Mouse (Mus musculus): ENCODE results near the gene Fbxl16. TPM values are rescaled to one million over a fixed set of nuclear protein-coding genes. Genes with fewer than 3 reads are reported as not detected.

The Fbxl16 gene
- total and polyA plus RNA-seq, 2 experiments from 2014 or later = 45.8 to 143 TPM

GRCm38 (mm10) chr17:25785281-25785745 is 23.6 kb upstream of the Fbxl16 start, which contains the start of gene Haghl:
TSS of gene Haghl (minus strand) at chr17:25785673.
- ATAC-seq = peak; percentile 87
- H3K36me3 ChIP-seq (ENCODE audit: insufficient read depth, low read length) = peaks cover 25% of the 10 kb centered on the region
- WGBS = under 1% methylated on average over 23 of the region's 23 CpGs

DNA sequence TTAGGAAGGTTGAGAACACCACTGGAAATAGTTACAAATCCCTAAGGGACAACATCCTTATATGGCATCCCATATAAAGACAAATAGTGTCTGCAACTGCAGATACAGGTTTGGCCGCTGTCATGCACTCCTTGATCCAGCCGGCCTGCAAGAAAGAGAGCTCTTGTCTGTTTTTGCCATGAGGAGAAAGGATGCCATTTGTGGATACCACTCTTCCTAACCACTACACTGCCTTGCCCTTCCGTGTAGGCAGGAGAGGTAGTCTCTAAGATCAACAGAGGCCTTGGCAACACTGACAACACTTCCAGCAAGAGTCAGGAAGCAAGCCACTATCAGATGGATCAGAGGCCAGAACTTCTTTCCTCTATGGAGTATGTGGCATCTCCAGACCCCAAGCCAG is 22.6 kb upstream of the Fbxl16 start, which contains the start of gene Ccdc78:
Gene Ccdc78, plus strand, starts transcription at position 301 of the 400 bp plus-strand sequence.
- whole genome bisulfite sequencing = 83% methylated on average over 3 of the region's 3 CpGs

More at GRCm38 (mm10) chr17:25785281-25785745, 23.6 kb upstream of the Fbxl16 start, which contains the start of gene Haghl:
- no peaks in the 10 kb centered on the region for H3K27me3 ChIP-seq (ENCODE audit: insufficient read depth, low read length)
- DNase-seq (ENCODE audit: low spot score) = peak; percentile 99
- peak within 1 kb of the TSS; percentile 71 for H3K4me3 ChIP-seq (ENCODE audit: low read length)
- H3K9ac ChIP-seq (replicated peaks; ENCODE audit: low read length) = peak within 1 kb of the TSS; percentile 78
- no peaks in the 10 kb centered on the region for H3K9me3 ChIP-seq (ENCODE audit: low read length)
- TF ChIP-seq CTCF (IDR thresholded peaks at IDR 0.05; ENCODE audit: low read depth) = peak; percentile 8; the same call in 1 of the 2 replicates
- H3K4me2 ChIP-seq (ENCODE audit: low read depth, low read length) = peak within 1 kb of the TSS; percentile 91
- peak within 1 kb of the TSS; percentile 87 for H3K27ac ChIP-seq
- H3K4me1 ChIP-seq (ENCODE audit: insufficient read depth, low read length) = peaks cover 9% of the 10 kb centered on the region

DNA sequence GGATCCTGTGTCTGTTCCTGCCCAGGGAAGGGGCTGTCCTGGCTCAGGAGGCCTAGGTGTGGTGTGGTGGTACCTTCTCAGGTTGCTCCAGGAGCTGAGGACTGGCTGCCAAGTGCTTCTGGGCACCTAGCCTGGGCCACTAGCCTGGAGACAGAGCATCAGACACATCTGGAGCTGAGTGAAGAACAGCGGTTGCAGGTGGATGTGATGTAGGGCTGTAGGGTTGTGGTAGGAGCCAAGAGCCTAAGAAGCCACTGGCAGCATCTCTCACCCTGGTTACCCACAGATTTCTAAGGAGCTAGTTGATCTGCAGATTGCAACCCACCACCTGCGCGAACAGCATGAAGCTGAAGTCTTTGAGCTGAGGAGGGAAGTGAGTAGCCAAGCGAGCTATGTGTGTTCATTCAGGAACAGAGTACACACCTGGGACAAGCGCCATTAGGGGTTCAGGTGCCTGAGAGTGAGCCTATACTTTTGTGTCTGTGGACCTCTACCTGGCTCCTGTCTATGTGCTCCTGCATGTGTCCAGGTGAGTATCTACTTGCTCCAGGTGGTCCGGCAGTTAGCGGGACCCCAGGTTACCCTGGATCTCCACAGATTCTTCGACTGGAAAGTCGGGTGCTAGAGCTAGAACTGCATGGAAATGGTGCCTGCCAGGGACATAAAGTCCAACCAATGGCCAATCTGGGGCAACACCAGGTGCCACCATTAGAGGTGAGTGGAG is 21.9 kb upstream of the Fbxl16 start:
- TF ChIP-seq CTCF (IDR thresholded peaks at IDR 0.05; ENCODE audit: low read depth) = no peak
- H3K4me2 ChIP-seq (ENCODE audit: low read depth, low read length) = no peak overlapping the region
- 94% methylated on average over 9 of the region's 9 CpGs for WGBS
- H3K27ac ChIP-seq = no peak overlapping the region
- H3K27me3 ChIP-seq (ENCODE audit: insufficient read depth, low read length) = no peaks in the 10 kb centered on the region
- no peak overlapping the region for H3K4me3 ChIP-seq (ENCODE audit: low read length)
- peaks cover 18% of the 10 kb centered on the region for H3K36me3 ChIP-seq (ENCODE audit: insufficient read depth, low read length)
- no peaks in the 10 kb centered on the region for H3K9me3 ChIP-seq (ENCODE audit: low read length)
- no peak for ATAC-seq
- no peak overlapping the region for H3K9ac ChIP-seq (replicated peaks; ENCODE audit: low read length)
- DNase-seq (ENCODE audit: low spot score) = no peak
- H3K4me1 ChIP-seq (ENCODE audit: insufficient read depth, low read length) = peaks cover 9% of the 10 kb centered on the region

More for the DNA sequence above, 22.6 kb upstream of the Fbxl16 start, which contains the start of gene Ccdc78:
- peaks cover 9% of the 10 kb centered on the region for H3K4me1 ChIP-seq (ENCODE audit: insufficient read depth, low read length)
- peak within 1 kb of the TSS; percentile 71 for H3K4me3 ChIP-seq (ENCODE audit: low read length)
- no peaks in the 10 kb centered on the region for H3K27me3 ChIP-seq (ENCODE audit: insufficient read depth, low read length)
- no peak for ATAC-seq
- no peak for TF ChIP-seq CTCF (IDR thresholded peaks at IDR 0.05; ENCODE audit: low read depth)
- H3K4me2 ChIP-seq (ENCODE audit: low read depth, low read length) = peak within 1 kb of the TSS; percentile 91
- H3K36me3 ChIP-seq (ENCODE audit: insufficient read depth, low read length) = peaks cover 25% of the 10 kb centered on the region
- H3K27ac ChIP-seq = peak within 1 kb of the TSS; percentile 87
- no peak for DNase-seq (ENCODE audit: low spot score)
- peak within 1 kb of the TSS; percentile 78 for H3K9ac ChIP-seq (replicated peaks; ENCODE audit: low read length)
- no peaks in the 10 kb centered on the region for H3K9me3 ChIP-seq (ENCODE audit: low read length)

GRCm38 (mm10) chr17:25791320-25791842 is 17.5 kb upstream of the Fbxl16 start:
- peak; percentile 3; the same call in 1 of the 2 replicates for ATAC-seq
- Histone ChIP-seq H3K4me3 (ENCODE audit: low read length) (peak overlapping the region; percentile 66), H3K27ac (peak overlapping the region; percentile 94), H3K4me1 (ENCODE audit: insufficient read depth, low read length) (peaks cover 10% of the 10 kb centered on the region; the same call in 1 of the 2 replicates), H3K36me3 (ENCODE audit: insufficient read depth, low read length) (peaks cover 4% of the 10 kb centered on the region), H3K27me3 (ENCODE audit: insufficient read depth, low read length) (no peaks in the 10 kb centered on the region), H3K9me3 (ENCODE audit: low read length) (no peaks in the 10 kb centered on the region), H3K9ac (replicated peaks; ENCODE audit: low read length) (peak overlapping the region; percentile 67), H3K4me2 (ENCODE audit: low read depth, low read length) (peak overlapping the region; percentile 95)
- DNase-seq (ENCODE audit: low spot score) = peak; percentile 51
- peak; percentile 40 for TF ChIP-seq CTCF (IDR thresholded peaks at IDR 0.05; ENCODE audit: low read depth)
- WGBS = 22% methylated on average over 19 of the region's 19 CpGs

GRCm38 (mm10) chr17:25791843-25792527 is 16.9 kb upstream of the Fbxl16 start:
- Histone ChIP-seq H3K9me3 (ENCODE audit: low read length) (no peaks in the 10 kb centered on the region), H3K4me2 (ENCODE audit: low read depth, low read length) (peak overlapping the region; percentile 95), H3K4me3 (ENCODE audit: low read length) (peak overlapping the region; percentile 66), H3K27ac (peak overlapping the region; percentile 94), H3K9ac (replicated peaks; ENCODE audit: low read length) (peak overlapping the region; percentile 67), H3K36me3 (ENCODE audit: insufficient read depth, low read length) (peaks cover 4% of the 10 kb centered on the region), H3K27me3 (ENCODE audit: insufficient read depth, low read length) (no peaks in the 10 kb centered on the region), H3K4me1 (ENCODE audit: insufficient read depth, low read length) (peaks cover 15% of the 10 kb centered on the region; the same call in 1 of the 2 replicates)
- ATAC-seq (peak; percentile 62), DNase-seq (ENCODE audit: low spot score) (peak; percentile 91)
- TF ChIP-seq CTCF (IDR thresholded peaks at IDR 0.05; ENCODE audit: low read depth) = no peak
- under 1% methylated on average over 45 of the region's 45 CpGs for WGBS

DNA sequence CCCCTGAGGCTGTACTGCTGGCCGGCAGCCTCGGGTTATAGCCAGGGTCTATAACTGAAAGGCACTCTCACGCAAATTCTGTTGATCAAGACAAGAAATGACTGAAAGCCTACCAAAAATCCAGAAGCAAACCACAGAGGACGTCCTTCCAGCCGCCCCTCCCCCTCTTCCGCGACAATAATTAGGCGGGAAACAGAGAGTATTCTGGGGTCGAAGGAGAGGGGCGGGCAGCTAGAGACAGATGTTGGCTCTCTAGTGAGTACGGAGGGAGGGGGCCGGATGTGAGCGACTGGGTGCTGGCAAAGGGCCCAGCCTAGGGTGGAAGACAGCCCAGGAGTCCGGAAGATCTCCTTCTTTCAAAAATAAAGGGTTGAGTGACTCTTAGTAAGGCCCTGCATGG is 16.3 kb upstream of the Fbxl16 start, which contains the start of gene Fam173a:
Gene Fam173a, minus strand, starts transcription at position 287 of the 400 bp plus-strand sequence.
- Histone ChIP-seq H3K4me2 (ENCODE audit: low read depth, low read length) (peak within 1 kb of the TSS; percentile 95), H3K36me3 (ENCODE audit: insufficient read depth, low read length) (peaks cover 4% of the 10 kb centered on the region), H3K9ac (replicated peaks; ENCODE audit: low read length) (peak within 1 kb of the TSS; percentile 67), H3K27me3 (ENCODE audit: insufficient read depth, low read length) (no peaks in the 10 kb centered on the region), H3K9me3 (ENCODE audit: low read length) (no peaks in the 10 kb centered on the region), H3K27ac (peak within 1 kb of the TSS; percentile 94), H3K4me1 (ENCODE audit: insufficient read depth, low read length) (peaks cover 19% of the 10 kb centered on the region; the same call in 1 of the 2 replicates), H3K4me3 (ENCODE audit: low read length) (peak within 1 kb of the TSS; percentile 66)
- 1% methylated on average over 14 of the region's 14 CpGs for WGBS
- no peak for TF ChIP-seq CTCF (IDR thresholded peaks at IDR 0.05; ENCODE audit: low read depth)
- ATAC-seq (peak; percentile 69), DNase-seq (ENCODE audit: low spot score) (peak; percentile 84)

All from hindbrain, postnatal 0 days (tissue).